Mouse (Mus musculus) ES-E14 (cell line): ENCODE measurements at regions not wholly inside any gene's neighbourhood (a gene's known extent, or its start where the extent isn't known, plus 50 kb on each side); places are given as distances from the start of the nearest gene placed in this dataset.

Experiments
- DNase-seq: peaks from one replicate; pipeline ENCODE4 v3.0.0-alpha.2; 2013; ENCODE audit warnings: low read depth, low spot score
- H3K27ac ChIP-seq: 2 replicates; pipeline ENCODE4 v1.5.1; 2012; ENCODE audit warnings: low read depth, mild to moderate bottlenecking, low read length, moderate library complexity, mixed read lengths; ENCODE audit not compliant: poor library complexity, insufficient read depth, severe bottlenecking
- H3K36me3 ChIP-seq: 2 replicates; pipeline ENCODE4 v1.6.1; 2012; ENCODE audit warnings: mild to moderate bottlenecking, low read length, moderate library complexity, mixed read lengths; ENCODE audit not compliant: control insufficient read depth, poor library complexity, insufficient read depth, severe bottlenecking
- H3K4me1 ChIP-seq, 2 experiments: fragments of 150-350 bp in 1 of 2; sonication (generic) in 1 of 2; 2 replicates each; pipeline ENCODE4 v1.6.1; 2012; ENCODE audit warnings: low read length in 2 of 2, mild to moderate bottlenecking in 1 of 2, mixed read lengths in 1 of 2; ENCODE audit not compliant: control insufficient read depth in 2 of 2, insufficient read depth in 2 of 2, poor library complexity in 1 of 2
- H3K4me3 ChIP-seq, 2 experiments: fragments of 150-350 bp in 1 of 2; sonication (generic) in 1 of 2; 2 replicates each; pipeline ENCODE4 v1.5.1; 2012; ENCODE audit warnings: low read length in 2 of 2, low read depth in 1 of 2, mild to moderate bottlenecking in 1 of 2, mixed read lengths in 1 of 2; ENCODE audit not compliant: insufficient read depth in 1 of 2, poor library complexity in 1 of 2, severe bottlenecking in 1 of 2
- H3K9ac ChIP-seq: 2 replicates; pipeline ENCODE4 v1.6.1; 2012; ENCODE audit warnings: low read depth, mild to moderate bottlenecking, low read length, mixed read lengths; ENCODE audit not compliant: poor library complexity, insufficient read depth, severe bottlenecking
- H3K9me3 ChIP-seq: fragments of 150-350 bp; sonication (generic); 2 replicates; pipeline ENCODE4 v1.6.1; 2012; ENCODE audit warnings: low read depth, mild to moderate bottlenecking, low read length; ENCODE audit not compliant: control insufficient read depth, insufficient read depth
- CHD2 ChIP-seq: IDR thresholded peaks from 2 replicates; pipeline ENCODE4 v1.6.1; 2014; ENCODE audit warnings: mild to moderate bottlenecking, low read depth, low read length, inconsistent platforms
- HCFC1 ChIP-seq: IDR thresholded peaks from 2 replicates; pipeline ENCODE4 v1.6.1; 2012; ENCODE audit warnings: low read length, inconsistent platforms, borderline replicate concordance; ENCODE audit not compliant: insufficient read depth
- MAFK ChIP-seq: IDR thresholded peaks from 2 replicates; pipeline ENCODE4 v1.6.1; 2014; ENCODE audit warnings: mild to moderate bottlenecking, low read depth, low read length, inconsistent platforms; ENCODE audit not compliant: insufficient read depth
- ZC3H11A ChIP-seq: IDR thresholded peaks from 2 replicates; pipeline ENCODE4 v1.6.1; 2012; ENCODE audit warnings: low read depth, mild to moderate bottlenecking, inconsistent platforms, low read length, borderline replicate concordance
- ZNF384 ChIP-seq: IDR thresholded peaks from 2 replicates; pipeline ENCODE4 v1.6.1; 2012; ENCODE audit warnings: low read depth, low read length, inconsistent platforms
- in situ Hi-C, 2 experiments: fragments of 600-800 bp; cut with MboI; formaldehyde crosslinking; loops; one replicate each; pipeline ENCODE4 v1.15.1; 2025; ENCODE audit warnings: low sequenced_read_pairs in 2 of 2, inconsistent platforms in 1 of 2; ENCODE audit not compliant: unreplicated experiment in 2 of 2

DNA sequence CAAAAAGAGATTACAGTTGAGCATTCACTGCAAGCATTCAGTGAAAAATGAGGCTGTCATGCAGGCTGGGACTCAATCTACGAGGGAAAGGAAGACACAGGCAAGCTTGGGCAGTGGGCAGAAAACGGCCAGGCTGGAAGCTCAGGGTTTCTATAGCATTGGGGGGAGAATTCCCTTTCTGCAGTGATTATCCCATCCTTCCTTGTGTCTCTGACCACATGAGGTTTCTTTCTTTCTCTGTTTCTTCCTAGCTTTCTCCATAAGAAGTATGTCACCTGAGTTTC, 56.0 kb upstream of the Cox10 start:
- Histone ChIP-seq H3K9me3 (no peaks in the 10 kb centered on the region), H3K4me1 (no peaks in the 10 kb centered on the region), H3K4me3 (no peak overlapping the region), H3K9ac (no peak overlapping the region), H3K27ac (no peak overlapping the region), H3K36me3 (no peaks in the 10 kb centered on the region)
- in situ Hi-C loops, result no loop called here
- TF ChIP-seq ZC3H11A (no peak), MAFK (no peak), HCFC1 (no peak), CHD2 (no peak), ZNF384 (no peak)
- DNase-seq, result no peak

DNA sequence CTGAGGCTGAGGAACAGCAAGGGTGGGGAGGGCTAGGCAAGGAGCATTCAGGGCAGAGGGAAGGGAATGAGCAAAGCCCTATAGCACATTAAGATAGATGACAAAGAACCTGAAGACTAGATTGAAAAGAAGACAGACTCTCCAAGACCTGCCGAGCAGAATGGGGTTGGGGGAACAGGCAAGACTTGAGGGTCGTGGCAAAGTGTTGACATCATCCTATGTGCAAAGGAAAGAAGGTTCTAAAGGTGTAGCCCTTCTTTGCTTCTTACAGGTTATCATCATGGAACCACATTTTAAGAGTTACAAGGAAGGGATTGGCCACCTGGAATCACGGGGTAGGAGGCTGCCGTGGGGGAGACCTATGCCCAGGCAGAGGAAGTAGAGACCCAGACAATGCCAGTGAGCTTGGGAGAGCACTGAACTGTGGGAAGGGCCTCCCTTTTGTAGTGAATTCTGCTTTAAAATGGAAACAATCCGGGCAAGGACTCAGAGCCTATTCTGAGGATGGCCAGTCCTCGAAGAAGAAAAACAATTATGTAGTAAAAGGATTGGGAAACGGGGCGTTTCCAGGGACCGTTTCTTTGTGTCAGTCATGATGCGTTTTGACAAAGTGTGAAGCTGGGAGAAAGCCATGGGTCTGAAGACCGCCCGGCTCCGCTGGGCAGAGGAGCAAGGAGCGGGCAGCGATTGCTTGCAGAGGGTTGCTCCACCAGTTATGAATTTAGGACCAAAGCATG, 55.5 kb upstream of the Cox10 start:
- Histone ChIP-seq H3K4me3 (no peak overlapping the region), H3K36me3 (no peaks in the 10 kb centered on the region), H3K4me1 (no peaks in the 10 kb centered on the region), H3K9me3 (no peaks in the 10 kb centered on the region), H3K27ac (no peak overlapping the region), H3K9ac (no peak overlapping the region)
- TF ChIP-seq ZC3H11A, result no peak
- no peak for DNase-seq
- in situ Hi-C loops, result no loop called here
